ENCODE assay signal across 8 mouse cellular contexts in genomic region chr8:69715366-69715765, GRCm38 (mm10). TPM values are rescaled to one million over a fixed set of nuclear protein-coding genes. Genes with fewer than 3 reads are reported as not detected.
DNase-seq lines count a peak whose midpoint lies in the region; ATAC-seq and TF ChIP-seq lines count a peak whose summit lies in the region.

No protein-coding gene starts in this region.

- H3K4me3 ChIP-seq in kidney, adult 2 months (ENCODE audit: insufficient read depth, low read depth, low read length) = peak overlapping the region; percentile 16
- H3K4me3 ChIP-seq in embryonic facial prominence, embryonic 12.5 days = peak overlapping the region; percentile 89
- peak overlapping the region; percentile 78 for H3K4me3 ChIP-seq in hindbrain, postnatal 0 days (ENCODE audit: low read length)
- peak overlapping the region; percentile 6 for H3K4me3 ChIP-seq in midbrain, embryonic 16.5 days (ENCODE audit: low read depth, low read length)

- H3K9ac ChIP-seq in embryonic facial prominence, embryonic 12.5 days = peak overlapping the region; percentile 36
- peak overlapping the region; percentile 37; the same call in 1 of the 2 replicates for H3K9ac ChIP-seq in hindbrain, postnatal 0 days (replicated peaks; ENCODE audit: low read length)
- peak overlapping the region; percentile 5 for H3K9ac ChIP-seq in midbrain, embryonic 16.5 days (ENCODE audit: low read depth, low read length)

- H3K4me2 ChIP-seq in embryonic facial prominence, embryonic 12.5 days (replicated peaks) = peak overlapping the region; percentile 49
- peak overlapping the region; percentile 53 for H3K4me2 ChIP-seq in hindbrain, postnatal 0 days (ENCODE audit: low read depth, low read length)
- peak overlapping the region; percentile 40 for H3K4me2 ChIP-seq in midbrain, embryonic 16.5 days (ENCODE audit: low read length)

- H3K36me3 ChIP-seq in kidney, adult 2 months (ENCODE audit: control insufficient read depth, insufficient read depth, low read length) = 0 out of 2 replicates have a peak, but pooled peaks cover 3% of the 10 kb centered on the region
- peaks cover 17% of the 10 kb centered on the region for H3K36me3 ChIP-seq in embryonic facial prominence, embryonic 12.5 days
- peaks cover 7% of the 10 kb centered on the region; the same call in 1 of the 2 replicates for H3K36me3 ChIP-seq in hindbrain, postnatal 0 days (ENCODE audit: insufficient read depth, low read length)
- no peaks in the 10 kb centered on the region for H3K36me3 ChIP-seq in midbrain, embryonic 16.5 days (ENCODE audit: control insufficient read depth, insufficient read depth, low read length)

- no peaks in the 10 kb centered on the region for H3K9me3 ChIP-seq in embryonic facial prominence, embryonic 12.5 days
- H3K9me3 ChIP-seq in hindbrain, postnatal 0 days (ENCODE audit: low read length) = no peaks in the 10 kb centered on the region
- H3K9me3 ChIP-seq in midbrain, embryonic 16.5 days (replicated peaks; ENCODE audit: control insufficient read depth, low read length, poor library complexity, severe bottlenecking) = no peaks in the 10 kb centered on the region

- no peak overlapping the region for H3K27ac ChIP-seq in kidney, adult 2 months (ENCODE audit: insufficient read depth, low read depth, low read length)
- no peak overlapping the region for H3K27ac ChIP-seq in embryonic facial prominence, embryonic 12.5 days
- no peak overlapping the region for H3K27ac ChIP-seq in hindbrain, postnatal 0 days
- H3K27ac ChIP-seq in midbrain, embryonic 16.5 days (ENCODE audit: low read length) = no peak overlapping the region

- no peak for ATAC-seq in embryonic facial prominence, embryonic 12.5 days (ENCODE audit: insufficient number of reproducible peaks, insufficient read depth, low FRiP score, low TSS enrichment)
- ATAC-seq in hindbrain, postnatal 0 days = no peak
- ATAC-seq in midbrain, embryonic 16.5 days = no peak

- WGBS in kidney, adult 2 months = 59% methylated on average over 6 of the region's 6 CpGs
- 86% methylated on average over 6 of the region's 6 CpGs for WGBS in embryonic facial prominence, embryonic 12.5 days
- WGBS in hindbrain, postnatal 0 days = 77% methylated on average over 6 of the region's 6 CpGs
- WGBS in midbrain, embryonic 16.5 days = 82% methylated on average over 6 of the region's 6 CpGs

- H3K27me3 ChIP-seq in kidney, adult 2 months (replicated peaks; ENCODE audit: control insufficient read depth, insufficient read depth, low read length) = no peaks in the 10 kb centered on the region
- H3K27me3 ChIP-seq in embryonic facial prominence, embryonic 12.5 days = no peaks in the 10 kb centered on the region
- no peaks in the 10 kb centered on the region for H3K27me3 ChIP-seq in hindbrain, postnatal 0 days (ENCODE audit: insufficient read depth, low read length)
- no peaks in the 10 kb centered on the region for H3K27me3 ChIP-seq in midbrain, embryonic 16.5 days (ENCODE audit: control insufficient read depth, insufficient read depth, low read depth, low read length)

- TF ChIP-seq CTCF in kidney, adult 2 months (conservative IDR thresholded peaks at IDR 0.05; ENCODE audit: insufficient read depth, insufficient read length, low read depth, low read length) = no peak
- TF ChIP-seq CTCF in hindbrain, postnatal 0 days (IDR thresholded peaks at IDR 0.05; ENCODE audit: low read depth) = no peak

- no peak for TF ChIP-seq POLR2A in kidney, adult 2 months (IDR thresholded peaks at IDR 0.05; ENCODE audit: low read depth, low read length)

- peaks cover 5% of the 10 kb centered on the region for H3K4me1 ChIP-seq in kidney, adult 2 months (ENCODE audit: control insufficient read depth, insufficient read depth, low read length)
- H3K4me1 ChIP-seq in embryonic facial prominence, embryonic 12.5 days = peaks cover 16% of the 10 kb centered on the region
- H3K4me1 ChIP-seq in hindbrain, postnatal 0 days (ENCODE audit: insufficient read depth, low read length) = peaks cover 10% of the 10 kb centered on the region
- peaks cover 28% of the 10 kb centered on the region for H3K4me1 ChIP-seq in midbrain, embryonic 16.5 days (ENCODE audit: control insufficient read depth, insufficient read depth, low read length)

- DNase-seq in kidney, adult 2 months = no peak
- DNase-seq in kidney, postnatal 36 days = no peak
- no peak for DNase-seq in hindbrain, postnatal 0 days (ENCODE audit: low spot score)
- no peak for DNase-seq in adrenal gland, adult 2 months
- DNase-seq in thymus, postnatal 25 days = no peak
- DNase-seq in kidney, adult 18-20 months = no peak

RNA-seq across cellular contexts. Expression of gene Zfp869, which starts 4.8 kb away (rescaled TPM):
- 3.3 and 4.2 TPM in 2 replicates for polyA plus RNA-seq in kidney, adult 2 months (2012; rRNA removed)
- 31.8 and 33.4 TPM in 2 replicates for polyA plus RNA-seq in embryonic facial prominence, embryonic 12.5 days (2016; fragmentation: Nextera tagmentation; extraction: Ambion mirVana)
- 9.5 and 16.1 TPM in 2 replicates for total RNA-seq in hindbrain, postnatal 0 days (2014; rRNA removed)
- polyA plus RNA-seq in hindbrain, postnatal 0 days (2015; fragmentation: Nextera tagmentation; extraction: Ambion mirVana) = 17.5 and 18.4 TPM in 2 replicates
- polyA plus RNA-seq in midbrain, embryonic 16.5 days (2015; fragmentation: Nextera tagmentation; extraction: Ambion mirVana) = 25.9 and 26.3 TPM in 2 replicates
- 10 to 100 TPM; 22.3 to 25.3 TPM for total RNA-seq in adrenal gland, adult 2 months (2021)
- 0.27 and 0.48 TPM in 2 replicates for polyA plus RNA-seq in adrenal gland, adult 2 months (2012; rRNA removed)

RNA-seq across cellular contexts. Expression of gene Zfp963, which starts 34.4 kb away (rescaled TPM):
- 1.9 and 2.5 TPM in 2 replicates for polyA plus RNA-seq in kidney, adult 2 months (2012; rRNA removed)
- 5.8 and 6.8 TPM in 2 replicates for polyA plus RNA-seq in embryonic facial prominence, embryonic 12.5 days (2016; fragmentation: Nextera tagmentation; extraction: Ambion mirVana)
- 3.0 and 4.9 TPM in 2 replicates for total RNA-seq in hindbrain, postnatal 0 days (2014; rRNA removed)
- polyA plus RNA-seq in hindbrain, postnatal 0 days (2015; fragmentation: Nextera tagmentation; extraction: Ambion mirVana) = 3.7 and 4.8 TPM in 2 replicates
- polyA plus RNA-seq in midbrain, embryonic 16.5 days (2015; fragmentation: Nextera tagmentation; extraction: Ambion mirVana) = 7.9 and 8.0 TPM in 2 replicates
- 1 to 10 TPM; 2.6 to 5.0 TPM for total RNA-seq in adrenal gland, adult 2 months (2021)
- 0.51 and 1.3 TPM in 2 replicates for polyA plus RNA-seq in adrenal gland, adult 2 months (2012; rRNA removed)

RNA-seq across cellular contexts. Expression of gene Gm20422, which starts 59.3 kb away (rescaled TPM):
- polyA plus RNA-seq in kidney, adult 2 months (2012; rRNA removed) = 0.23 TPM in 1 of 2 replicates, not detected in the other
- polyA plus RNA-seq in embryonic facial prominence, embryonic 12.5 days (2016; fragmentation: Nextera tagmentation; extraction: Ambion mirVana) = not detected in 2 replicates
- total RNA-seq in hindbrain, postnatal 0 days (2014; rRNA removed) = not detected in 2 replicates
- 0.34 and 0.61 TPM in 2 replicates for polyA plus RNA-seq in hindbrain, postnatal 0 days (2015; fragmentation: Nextera tagmentation; extraction: Ambion mirVana)
- 0.31 and 0.83 TPM in 2 replicates for polyA plus RNA-seq in midbrain, embryonic 16.5 days (2015; fragmentation: Nextera tagmentation; extraction: Ambion mirVana)
- total RNA-seq in adrenal gland, adult 2 months (2021) = 1 to 10 TPM in 1 of 2 experiments, not detected in 1; 2.3 TPM
- 0.25 and 0.33 TPM in 2 replicates for polyA plus RNA-seq in adrenal gland, adult 2 months (2012; rRNA removed)

Comparison
In these comparisons a context has a peak if more than half of its experiments do, and no peak if none do; other contexts are left out.
1. H3K4me3 ChIP-seq: peak in every context shown above with its lines; median percentile 89 in embryonic facial prominence, embryonic 12.5 days; 78 in hindbrain, postnatal 0 days; 16 in kidney, adult 2 months; 6 in midbrain, embryonic 16.5 days.